In genomic region chr4:117120445-117121414, GRCm38 (mm10) we compare ENCODE assay signal across 8 mouse cellular contexts. TPM values are rescaled to one million over a fixed set of nuclear protein-coding genes. Genes with fewer than 3 reads are reported as not detected.
DNase-seq lines count a peak whose midpoint lies in the region; ATAC-seq and TF ChIP-seq lines count a peak whose summit lies in the region.

No protein-coding gene starts in this region.

- POLR2A ChIA-PET in Patski (lab: Charles Lee): interaction anchor here (1.3 to 3.4 kb wide), 2 partner anchors 12 to 31 kb away, joined by 5 to 8 read pairs; partner anchors contain the start of gene Plk3

- H3K4me1 ChIP-seq in hindbrain, embryonic 14.5 days (replicated peaks; ENCODE audit: control insufficient read depth, insufficient read depth, low read length): peaks cover 26% of the 10 kb centered on the region

- peak; percentile 95 for ATAC-seq in Patski
- ATAC-seq in hindbrain, embryonic 14.5 days (ENCODE audit: low FRiP score): peak; percentile 95

- in situ Hi-C loops in Patski (cut with MboI; ENCODE audit: low pct_unique_long_range_greater_than_20kb): loop anchor here (10.0 kb wide), 1 partner anchor 396 kb away; the partner anchor contains the start of gene Tesk2

- H3K9me3 ChIP-seq in hindbrain, embryonic 14.5 days (ENCODE audit: control insufficient read depth, low read length): no peaks in the 10 kb centered on the region

- H3K4me3 ChIP-seq in hindbrain, embryonic 14.5 days (replicated peaks; ENCODE audit: low read length): peak overlapping the region; percentile 76

- H3K27me3 ChIP-seq in Patski: no peaks in the 10 kb centered on the region
- no peaks in the 10 kb centered on the region for H3K27me3 ChIP-seq in hindbrain, embryonic 14.5 days (ENCODE audit: control insufficient read depth, insufficient read depth, low read length)

- H3K27ac ChIP-seq in hindbrain, embryonic 14.5 days: peak overlapping the region; percentile 95

- peaks cover 2% of the 10 kb centered on the region; the same call in 1 of the 2 replicates for H3K36me3 ChIP-seq in hindbrain, embryonic 14.5 days (replicated peaks; ENCODE audit: control insufficient read depth, insufficient read depth)

- under 1% methylated on average over 69 of the region's 69 CpGs for WGBS in hindbrain, embryonic 14.5 days

- peak; percentile 98 for DNase-seq in Patski (ENCODE audit: low read depth, low spot score)
- DNase-seq in cerebellum, postnatal 14 days: peak; percentile 92
- DNase-seq in frontal cortex, postnatal 14 days (ENCODE audit: low spot score in 2 of 2): peak; percentile 91 to 93
- DNase-seq in hindbrain, embryonic 14.5 days (ENCODE audit: low spot score): peak; percentile 91
- peak; percentile 93 for DNase-seq in layer of hippocampus, postnatal 36 days
- DNase-seq in lung, postnatal 36 days: peak; percentile 99
- peak; percentile 97 for DNase-seq in retina, postnatal 1 day
- peak; percentile 81 to 96 for DNase-seq in urinary bladder, adult 18-20 months (ENCODE audit: low spot score in 2 of 2)

- H3K9ac ChIP-seq in hindbrain, embryonic 14.5 days: peak overlapping the region; percentile 83

- TF ChIP-seq CTCF in Patski (IDR thresholded peaks at IDR 0.05): no peak

- peak overlapping the region; percentile 100 for H3K4me2 ChIP-seq in hindbrain, embryonic 14.5 days (replicated peaks)

- CTCF ChIA-PET in Patski (lab: Charles Lee): interaction anchor here (0.7 to 3.7 kb wide), 17 partner anchors 9 to 125 kb away, joined by 3 to 19 read pairs (median 4); partner anchors contain the start of genes Hectd3 and Plk3

RNA-seq across cellular contexts. Expression of gene Btbd19, which starts 4.8 kb away (rescaled TPM):
- 37.2 TPM for polyA plus RNA-seq in Patski (2021)
- polyA plus RNA-seq in hindbrain, embryonic 14.5 days (2014; fragmentation: Nextera tagmentation; extraction: Ambion mirVana): 3.1 and 3.2 TPM in 2 replicates
- total RNA-seq in layer of hippocampus, postnatal 36 days (2021): 10 to 100 TPM; 11.6 to 13.4 TPM

RNA-seq across cellular contexts. Expression of gene Tctex1d4, which starts 5.9 kb away (rescaled TPM):
- 0.21 TPM for polyA plus RNA-seq in Patski (2021)
- 0.82 and 1.6 TPM in 2 replicates for polyA plus RNA-seq in hindbrain, embryonic 14.5 days (2014; fragmentation: Nextera tagmentation; extraction: Ambion mirVana)
- not detected for total RNA-seq in layer of hippocampus, postnatal 36 days (2021)

RNA-seq across cellular contexts. Expression of gene Plk3, which starts 13.0 kb away (rescaled TPM):
- polyA plus RNA-seq in Patski (2021): 9.7 TPM
- 17.4 and 21.7 TPM in 2 replicates for polyA plus RNA-seq in hindbrain, embryonic 14.5 days (2014; fragmentation: Nextera tagmentation; extraction: Ambion mirVana)
- total RNA-seq in layer of hippocampus, postnatal 36 days (2021): 10 to 100 TPM in 1 of 2 experiments, 1 to 10 TPM in 1; 8.0 to 10.0 TPM

RNA-seq across cellular contexts. Expression of gene Ptch2, which starts 24.9 kb away (rescaled TPM):
- polyA plus RNA-seq in Patski (2021): 0.23 TPM
- polyA plus RNA-seq in hindbrain, embryonic 14.5 days (2014; fragmentation: Nextera tagmentation; extraction: Ambion mirVana): 5.6 and 7.7 TPM in 2 replicates
- 1 to 10 TPM; 2.3 to 3.0 TPM for total RNA-seq in layer of hippocampus, postnatal 36 days (2021)

RNA-seq across cellular contexts. Expression of gene Rps8, which starts 35.3 kb away (rescaled TPM):
- 289 TPM for polyA plus RNA-seq in Patski (2021)
- polyA plus RNA-seq in hindbrain, embryonic 14.5 days (2014; fragmentation: Nextera tagmentation; extraction: Ambion mirVana): 549 and 672 TPM in 2 replicates
- 100 to 1,000 TPM; 503 to 512 TPM for total RNA-seq in layer of hippocampus, postnatal 36 days (2021)

Comparison
In these comparisons a context has a peak if more than half of its experiments do, and no peak if none do; other contexts are left out.
1. Peak in every context shown above with its lines: DNase-seq, ATAC-seq, H3K4me3 ChIP-seq and H3K27ac ChIP-seq.